Mouse (Mus musculus): ENCODE measurements around the gene Pde8a.

GRCm38 (mm10) chr7:81326859-81327258, 113.5 kb downstream of the Pde8a start:
- TF ChIP-seq CTCF (conservative IDR thresholded peaks at IDR 0.05; ENCODE audit: low read length): no peak
- no peak for TF ChIP-seq POU5F1 (IDR thresholded peaks at IDR 0.05; ENCODE audit: borderline replicate concordance, low read length)
